Mouse (Mus musculus) midbrain, embryonic 14.5 days (tissue): ENCODE measurements around the gene Tbc1d19. TPM values are rescaled to one million over a fixed set of nuclear protein-coding genes. Genes with fewer than 3 reads are reported as not detected.

Experiments
- ATAC-seq: fragments of 200-750 bp; cut with Nextera tagmentation; 2 replicates; pipeline ENCODE4 v1.8.0; 2017; ENCODE audit warnings: moderate number of reproducible peaks, moderate library complexity; ENCODE audit not compliant: low FRiP score, low TSS enrichment
- DNase-seq: peaks from one replicate; pipeline ENCODE4 v3.0.0-alpha.2; 2015
- H3K27ac ChIP-seq: fragments of 300-500 bp; sonication (generic); replicated peaks from 2 replicates; pipeline ENCODE4 v1.5.1; 2014; ENCODE audit warnings: mild to moderate bottlenecking, low read depth, low read length, moderate library complexity
- H3K27me3 ChIP-seq: fragments of 300-500 bp; sonication (generic); 2 replicates; pipeline ENCODE4 v1.6.1; 2014; ENCODE audit warnings: low read length, control low read depth, mixed read lengths; ENCODE audit not compliant: control insufficient read depth, insufficient read depth
- H3K36me3 ChIP-seq: fragments of 300-500 bp; sonication (generic); 2 replicates; pipeline ENCODE4 v1.6.1; 2014; ENCODE audit warnings: low read length, control low read depth; ENCODE audit not compliant: control insufficient read depth, insufficient read depth
- H3K4me1 ChIP-seq: fragments of 300-500 bp; sonication (generic); 2 replicates; pipeline ENCODE4 v1.6.1; 2014; ENCODE audit warnings: mild to moderate bottlenecking, antibody characterized with exemption, low read length, control low read depth; ENCODE audit not compliant: control insufficient read depth, insufficient read depth
- H3K4me2 ChIP-seq: fragments of 300-500 bp; sonication (generic); 2 replicates; pipeline ENCODE4 v1.6.1; 2014; ENCODE audit warnings: mild to moderate bottlenecking, low read length, moderate library complexity
- H3K4me3 ChIP-seq: fragments of 300-500 bp; sonication (generic); replicated peaks from 2 replicates; pipeline ENCODE4 v1.5.1; 2014; ENCODE audit warnings: low read depth, low read length
- H3K9ac ChIP-seq: fragments of 300-500 bp; sonication (generic); replicated peaks from 2 replicates; pipeline ENCODE4 v1.6.1; 2014; ENCODE audit warnings: mild to moderate bottlenecking, low read length, moderate library complexity
- H3K9me3 ChIP-seq: fragments of 300-500 bp; sonication (generic); 2 replicates; pipeline ENCODE4 v1.6.1; 2016; ENCODE audit warnings: low read length, control low read depth, mixed read lengths; ENCODE audit not compliant: control insufficient read depth
- WGBS: fragments of 180-500 bp; shearing (Covaris S2); extraction: QIAGEN DNeasy Blood & Tissue Kit; methylation state at CpG from one replicate; pipeline ENCODE4 v1.1.7; 2014; 5-methylcytosine and 5-hydroxymethylcytosine counted together
- polyA plus RNA-seq: library from polyadenylated mRNA; unstranded; fragments of >200 nt; fragmentation: Nextera tagmentation; extraction: Ambion mirVana; gene quantifications from 2 replicates; pipeline ENCODE4 v1.2.1, GENCODE M21; 2014

Tbc1d19 gene
- polyA plus RNA-seq, 1 experiment from 2014 or later: 71.0 TPM

GRCm38 (mm10) chr5:53926301-53926855, 117.0 kb downstream of the Tbc1d19 start:
- 71% methylated on average over 11 of the region's 11 CpGs for WGBS
- Histone ChIP-seq H3K27me3 (no peaks in the 10 kb centered on the region), H3K9ac (no peak overlapping the region), H3K4me3 (no peak overlapping the region), H3K4me1 (no peaks in the 10 kb centered on the region), H3K4me2 (no peak overlapping the region), H3K36me3 (no peaks in the 10 kb centered on the region), H3K9me3 (no peaks in the 10 kb centered on the region), H3K27ac (no peak overlapping the region)
- DNase-seq (no peak), ATAC-seq (no peak)

GRCm38 (mm10) chr5:53927886-53928285, 118.5 kb downstream of the Tbc1d19 start:
- H3K4me2 ChIP-seq: no peak overlapping the region
- ATAC-seq (no peak), DNase-seq (no peak)
- no peaks in the 10 kb centered on the region for H3K4me1 ChIP-seq
- no peaks in the 10 kb centered on the region for H3K27me3 ChIP-seq
- WGBS: 88% methylated on average over 7 of the region's 7 CpGs
- H3K27ac ChIP-seq: no peak overlapping the region
- no peak overlapping the region for H3K4me3 ChIP-seq
- no peak overlapping the region for H3K9ac ChIP-seq
- no peaks in the 10 kb centered on the region for H3K9me3 ChIP-seq
- no peaks in the 10 kb centered on the region for H3K36me3 ChIP-seq

- no peaks in the 10 kb centered on the region for H3K9me3 ChIP-seq
- H3K36me3 ChIP-seq: no peaks in the 10 kb centered on the region
- ATAC-seq (no peak), DNase-seq (no peak)
- no peaks in the 10 kb centered on the region for H3K4me1 ChIP-seq
- H3K9ac ChIP-seq: no peak overlapping the region
- H3K4me3 ChIP-seq: no peak overlapping the region
- H3K27ac ChIP-seq: no peak overlapping the region
- no peak overlapping the region for H3K4me2 ChIP-seq
- no peaks in the 10 kb centered on the region for H3K27me3 ChIP-seq
- 81% methylated on average over 4 of the region's 4 CpGs for WGBS
Measured at GRCm38 (mm10) chr5:53928537-53928936, 119.1 kb downstream of the Tbc1d19 start.

- ATAC-seq (no peak), DNase-seq (no peak)
- no peak overlapping the region for H3K4me2 ChIP-seq
- no peak overlapping the region for H3K27ac ChIP-seq
- no peaks in the 10 kb centered on the region for H3K27me3 ChIP-seq
- no peak overlapping the region for H3K4me3 ChIP-seq
- WGBS: 88% methylated on average over 10 of the region's 10 CpGs
- H3K9me3 ChIP-seq: no peaks in the 10 kb centered on the region
- no peak overlapping the region for H3K9ac ChIP-seq
- no peaks in the 10 kb centered on the region for H3K4me1 ChIP-seq
- H3K36me3 ChIP-seq: no peaks in the 10 kb centered on the region
Measured at GRCm38 (mm10) chr5:53929205-53929614, 119.8 kb downstream of the Tbc1d19 start.

- Histone ChIP-seq H3K4me1 (no peaks in the 10 kb centered on the region), H3K27me3 (no peaks in the 10 kb centered on the region), H3K9me3 (no peaks in the 10 kb centered on the region), H3K9ac (no peak overlapping the region), H3K4me2 (no peak overlapping the region), H3K36me3 (no peaks in the 10 kb centered on the region), H3K4me3 (no peak overlapping the region), H3K27ac (no peak overlapping the region)
- ATAC-seq (no peak), DNase-seq (no peak)
- 89% methylated on average over 6 of the region's 6 CpGs for WGBS
Measured at GRCm38 (mm10) chr5:53929814-53930213, 120.4 kb downstream of the Tbc1d19 start.

GRCm38 (mm10) chr5:53931011-53931410, 121.6 kb downstream of the Tbc1d19 start:
- WGBS: 81% methylated on average over 5 of the region's 5 CpGs

GRCm38 (mm10) chr5:53933628-53934027, 124.2 kb downstream of the Tbc1d19 start:
- Histone ChIP-seq H3K27me3 (no peaks in the 10 kb centered on the region), H3K4me1 (no peaks in the 10 kb centered on the region), H3K36me3 (no peaks in the 10 kb centered on the region), H3K4me2 (no peak overlapping the region), H3K9me3 (no peaks in the 10 kb centered on the region), H3K9ac (no peak overlapping the region), H3K4me3 (no peak overlapping the region), H3K27ac (no peak overlapping the region)
- DNase-seq (peak; percentile 55), ATAC-seq (no peak; the same call in 1 of the 2 replicates)
- WGBS: 77% methylated on average over 7 of the region's 7 CpGs

More at GRCm38 (mm10) chr5:53931011-53931410, 121.6 kb downstream of the Tbc1d19 start:
- H3K27me3 ChIP-seq: no peaks in the 10 kb centered on the region
- no peak overlapping the region for H3K4me3 ChIP-seq
- H3K27ac ChIP-seq: no peak overlapping the region
- no peaks in the 10 kb centered on the region for H3K9me3 ChIP-seq
- H3K4me2 ChIP-seq: no peak overlapping the region
- no peaks in the 10 kb centered on the region for H3K4me1 ChIP-seq
- DNase-seq (no peak), ATAC-seq (no peak)
- no peaks in the 10 kb centered on the region for H3K36me3 ChIP-seq
- H3K9ac ChIP-seq: no peak overlapping the region

GRCm38 (mm10) chr5:53934040-53934439, 124.6 kb downstream of the Tbc1d19 start:
- Histone ChIP-seq H3K9me3 (no peaks in the 10 kb centered on the region), H3K27ac (no peak overlapping the region), H3K4me1 (no peaks in the 10 kb centered on the region), H3K4me2 (no peak overlapping the region), H3K9ac (no peak overlapping the region), H3K36me3 (no peaks in the 10 kb centered on the region), H3K4me3 (no peak overlapping the region), H3K27me3 (no peaks in the 10 kb centered on the region)
- ATAC-seq (no peak), DNase-seq (no peak)
- 90% methylated on average over 2 of the region's 2 CpGs for WGBS

GRCm38 (mm10) chr5:53934826-53935225, 125.4 kb downstream of the Tbc1d19 start:
- no peaks in the 10 kb centered on the region for H3K36me3 ChIP-seq
- no peak overlapping the region for H3K4me2 ChIP-seq
- H3K9me3 ChIP-seq: no peaks in the 10 kb centered on the region
- H3K9ac ChIP-seq: no peak overlapping the region
- no peaks in the 10 kb centered on the region for H3K27me3 ChIP-seq
- no peak overlapping the region for H3K4me3 ChIP-seq
- WGBS: 92% methylated on average over 1 of the region's 1 CpGs
- DNase-seq (no peak), ATAC-seq (no peak)
- no peak overlapping the region for H3K27ac ChIP-seq
- no peaks in the 10 kb centered on the region for H3K4me1 ChIP-seq
